Mouse (Mus musculus) ovary, adult 10 weeks (tissue): Measurements from ENCODE around the gene Gapdh. TPM values are rescaled to one million over a fixed set of nuclear protein-coding genes. Genes with fewer than 3 reads are reported as not detected.

ENCODE experiments used
- polyA plus RNA-seq: library from polyadenylated mRNA; stranded (reverse); fragments of 350-450 nt; fragmentation: Illumina TruSeq; extraction: RNeasy Lipid Tissue Mini Kit (QIAGEN cat#74804); gene quantifications from one replicate; pipeline ENCODE4 v1.2.3, GENCODE M21; 2014

Gapdh gene
- polyA plus RNA-seq, result 54.6 TPM

DNA sequence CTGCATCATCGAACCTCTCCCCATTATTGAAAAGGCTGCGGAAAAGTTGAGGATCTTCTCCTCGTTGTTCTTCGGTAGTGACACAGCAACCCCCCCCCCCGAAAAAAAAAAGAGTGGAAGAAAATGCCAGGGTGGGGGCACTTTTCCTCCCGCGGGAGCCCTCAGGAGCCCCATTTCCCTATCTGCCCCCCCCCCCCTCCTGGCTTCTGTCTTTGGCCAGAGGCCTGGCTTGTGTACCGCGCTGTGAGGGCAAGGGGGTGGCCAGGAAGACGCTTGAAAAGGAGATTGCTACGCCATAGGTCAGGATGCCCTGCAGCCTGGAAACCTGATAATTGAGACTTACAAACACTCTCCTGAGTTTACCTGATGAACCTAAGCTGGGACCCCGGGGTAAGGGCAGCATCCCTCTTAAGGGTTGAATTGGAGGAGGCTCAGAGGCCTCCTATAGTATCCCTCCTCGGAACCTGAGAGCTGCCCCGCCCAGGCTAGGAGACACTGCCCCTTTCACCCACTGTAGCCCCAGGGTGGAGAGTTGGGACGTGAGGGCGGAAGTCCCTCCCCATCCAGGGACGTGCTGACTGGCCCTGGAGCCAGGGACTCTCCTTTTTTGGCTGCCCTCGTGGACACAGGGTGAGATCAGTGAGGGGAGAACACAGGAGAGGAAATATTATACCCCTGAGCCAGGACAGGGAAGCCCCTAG lies at the start of gene Gapdh:
Gapdh (minus strand) TSS at position 417 of the 701 bp plus-strand sequence.

GRCm38 (mm10) chr6:125215148-125215954 lies 49.1 kb upstream of the Gapdh start, which contains the start of gene Vamp1:
Vamp1 (plus strand) TSS chr6:125215551.

DNA sequence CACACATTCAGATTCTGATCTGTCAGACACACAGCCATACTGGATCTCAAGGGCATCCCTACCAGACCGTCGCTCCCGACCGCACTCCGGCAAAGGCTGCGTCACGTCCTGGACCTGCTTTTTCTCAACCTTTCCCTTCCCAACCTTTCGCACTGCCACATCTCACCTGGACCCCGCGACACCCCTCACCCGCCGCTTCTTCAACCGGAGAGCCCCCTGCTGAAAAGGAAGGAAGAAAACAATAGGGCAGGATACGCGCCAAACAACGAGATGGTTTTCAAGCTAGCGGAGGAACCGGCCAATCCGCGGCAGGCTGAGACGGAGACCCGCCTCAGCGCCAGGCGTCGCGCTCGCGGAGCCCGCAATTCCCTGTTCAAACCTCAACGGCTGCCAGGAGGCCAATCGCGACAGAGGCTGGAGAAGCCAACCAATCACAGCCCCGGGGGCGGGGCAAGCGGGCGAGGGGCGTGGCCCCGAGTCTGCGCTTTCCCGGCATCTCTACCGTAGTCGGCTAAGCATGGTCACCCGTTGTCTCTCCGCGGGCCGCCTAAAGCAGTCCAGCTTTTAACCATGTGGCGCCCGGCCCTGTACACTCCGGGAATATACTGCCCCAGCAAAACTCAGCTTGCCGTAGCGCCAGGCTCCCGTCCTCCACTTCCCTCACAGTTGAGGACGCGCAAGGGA lies 25.2 kb upstream of the Gapdh start, which contains the start of the genes Ncapd2 and Mrpl51:
Ncapd2 (minus strand) TSS at position 370 of the 684 bp plus-strand sequence.
Mrpl51 (plus strand) TSS at position 470 of the 684 bp plus-strand sequence.

DNA sequence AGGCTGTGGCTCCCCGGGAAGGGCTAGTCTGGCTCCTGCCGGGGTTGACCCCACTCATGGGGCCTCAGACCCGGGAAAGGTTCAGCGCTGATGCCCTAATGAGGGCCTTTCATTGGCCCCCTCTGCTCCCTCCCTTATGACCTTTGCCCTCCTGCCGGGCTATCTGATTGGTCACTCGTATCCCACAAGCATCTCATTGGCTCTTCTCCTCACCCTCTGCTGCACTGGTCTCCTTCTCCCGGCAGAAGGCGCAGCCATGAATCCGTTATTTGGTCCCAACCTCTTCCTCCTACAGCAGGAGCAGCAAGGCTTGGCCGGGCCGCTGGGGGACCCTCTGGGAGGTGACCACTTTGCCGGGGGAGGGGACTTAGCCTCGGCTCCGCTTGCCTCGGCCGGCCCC lies 21.3 kb downstream of the Gapdh start, which contains the start of gene Iffo1:
Iffo1 (plus strand) TSS at position 241 of the 400 bp plus-strand sequence.

DNA sequence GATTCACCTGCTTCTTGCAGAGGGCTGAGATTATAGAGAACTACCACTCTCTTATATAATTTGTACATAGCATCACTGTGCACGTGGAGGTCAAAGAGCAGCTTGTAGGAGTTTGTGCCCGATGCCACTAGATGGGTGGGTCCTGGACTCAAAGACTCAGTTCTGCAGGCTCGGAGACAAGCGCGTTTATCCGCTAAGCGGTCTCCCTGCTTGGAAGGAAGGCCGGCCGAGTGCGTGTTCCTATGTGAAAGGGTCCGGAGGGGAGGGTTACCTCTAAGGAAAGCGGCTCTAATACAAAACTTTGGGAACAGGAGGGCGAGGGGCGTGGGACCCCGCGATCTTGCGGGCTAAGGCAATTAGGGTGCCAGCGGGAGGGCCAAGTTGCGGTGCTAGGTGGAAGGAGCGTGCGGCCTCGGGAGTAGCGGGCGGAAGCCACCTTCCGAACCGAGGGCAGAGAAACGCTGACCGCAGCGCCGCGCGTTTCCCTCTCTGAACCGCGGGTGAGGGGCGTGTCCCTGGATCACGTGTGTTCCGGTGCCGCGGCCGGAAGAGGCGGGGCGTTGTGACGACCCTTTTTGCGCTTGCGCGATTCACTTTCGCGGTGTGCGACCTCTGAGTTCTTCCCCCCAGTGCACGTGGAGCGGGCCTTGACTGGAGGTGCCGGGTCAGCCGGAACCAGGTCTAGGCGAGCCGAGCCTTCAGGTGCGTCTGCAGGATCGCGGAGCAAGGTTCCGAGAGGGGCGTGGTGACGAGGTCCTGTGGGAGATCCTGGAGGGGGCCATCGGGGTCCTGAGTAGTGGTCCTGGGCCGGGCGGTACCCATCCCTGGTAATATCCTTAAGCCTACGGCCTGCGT lies 34.7 kb downstream of the Gapdh start, which contains the start of gene Nop2:
Nop2 (plus strand) TSS at position 608 of the 855 bp plus-strand sequence.

Other genes starting within 250 kb of the Gapdh start
- 293 TPM for gene Ptms, start 246.4 kb downstream of the Gapdh start, polyA plus RNA-seq
- 8.4 TPM for gene Mlf2, start 235.1 kb downstream of the Gapdh start, polyA plus RNA-seq
- 18.8 TPM for gene Cops7a, start 200.9 kb downstream of the Gapdh start, polyA plus RNA-seq
- 0.23 TPM for gene Pianp, start 169.8 kb downstream of the Gapdh start, polyA plus RNA-seq
- gene Zfp384, start 157.3 kb downstream of the Gapdh start, polyA plus RNA-seq, result 13.0 TPM
- 13.0 TPM for gene Ing4, start 126.7 kb downstream of the Gapdh start, polyA plus RNA-seq
- not detected for gene Acrbp, start 116.8 kb downstream of the Gapdh start, polyA plus RNA-seq
- gene Lpar5, start 98.5 kb downstream of the Gapdh start, polyA plus RNA-seq, result not detected
- 122 TPM for gene Chd4, start 70.5 kb downstream of the Gapdh start, polyA plus RNA-seq
- gene Nop2, start 34.6 kb downstream of the Gapdh start, polyA plus RNA-seq, result 1.2 TPM
- gene Iffo1, start 21.2 kb downstream of the Gapdh start, polyA plus RNA-seq, result 1.1 TPM
- gene Ncapd2, start 25.2 kb upstream of the Gapdh start, polyA plus RNA-seq, result 8.7 TPM
- 83.0 TPM for gene Mrpl51, start 25.3 kb upstream of the Gapdh start, polyA plus RNA-seq
- gene Vamp1, start 49.1 kb upstream of the Gapdh start, polyA plus RNA-seq, result 5.1 TPM
- 3.6 TPM for gene Tapbpl, start 65.4 kb upstream of the Gapdh start, polyA plus RNA-seq
- gene Cd27, start 70.5 kb upstream of the Gapdh start, polyA plus RNA-seq, result not detected
- not detected for gene Tuba3a, start 119.6 kb upstream of the Gapdh start, polyA plus RNA-seq
- 0.71 TPM for gene Ltbr, start 147.4 kb upstream of the Gapdh start, polyA plus RNA-seq
- gene Scnn1a, start 154.2 kb upstream of the Gapdh start, polyA plus RNA-seq, result 0.20 TPM
- gene Tnfrsf1a, start 182.9 kb upstream of the Gapdh start, polyA plus RNA-seq, result 5.1 TPM
- not detected for gene Plekhg6, start 214.3 kb upstream of the Gapdh start, polyA plus RNA-seq